Mouse (Mus musculus) CH12.LX (cell line): ENCODE results near the gene Srr. TPM values are rescaled to one million over a fixed set of nuclear protein-coding genes. Genes with fewer than 3 reads are reported as not detected.

Experiments
- DNase-seq: peaks from one replicate; pipeline ENCODE4 v3.0.0-alpha.2; 2013; ENCODE audit errors: extremely low read depth
- H3K27ac ChIP-seq: 2 replicates; pipeline ENCODE4 v1.5.1; 2012; ENCODE audit warnings: low read depth, mild to moderate bottlenecking, control low read depth, moderate library complexity; ENCODE audit not compliant: insufficient read depth
- H3K27me3 ChIP-seq: replicated peaks from 2 replicates; pipeline ENCODE3; 2012; ENCODE audit warnings: inconsistent platforms
- H3K36me3 ChIP-seq, 2 experiments: replicated peaks in 1 of 2; 2 replicates each; pipeline versions ENCODE3 to v1.6.1; 2012; ENCODE audit warnings: inconsistent platforms in 1 of 2, low read length in 1 of 2, mild to moderate bottlenecking in 1 of 2, mixed read lengths in 1 of 2, moderate library complexity in 1 of 2; ENCODE audit not compliant: control insufficient read depth in 1 of 2, insufficient read depth in 1 of 2
- H3K4me1 ChIP-seq, 2 experiments: 2 replicates each; pipeline ENCODE4 v1.6.1; 2012; ENCODE audit warnings: inconsistent platforms in 1 of 2, moderate library complexity in 1 of 2; ENCODE audit not compliant: insufficient read depth in 2 of 2, control insufficient read depth in 1 of 2
- H3K4me2 ChIP-seq: 2 replicates; pipeline ENCODE4 v1.6.1; 2012; ENCODE audit warnings: low read depth, mild to moderate bottlenecking, control low read depth; ENCODE audit not compliant: poor library complexity, insufficient read depth, severe bottlenecking
- H3K4me3 ChIP-seq, 3 experiments: fragments of 150-350 bp in 1 of 3; sonication (generic) in 1 of 3; replicated peaks in 1 of 3; 2 replicates each; pipeline versions ENCODE3 to v1.5.1; 2011 to 2012; ENCODE audit warnings: low read depth in 2 of 3, low read length in 2 of 3, mild to moderate bottlenecking in 2 of 3, moderate library complexity in 2 of 3, control low read depth in 1 of 3, improper control_type of control experiment in 1 of 3, inconsistent platforms in 1 of 3, mixed read lengths in 1 of 3; ENCODE audit not compliant: poor library complexity in 1 of 3
- H3K79me2 ChIP-seq: replicated peaks from 2 replicates; pipeline ENCODE4 v1.6.1; 2012; ENCODE audit warnings: mild to moderate bottlenecking, moderate library complexity; ENCODE audit not compliant: control insufficient read depth, poor library complexity, insufficient read depth, severe bottlenecking; ENCODE audit errors: extremely low read depth
- H3K9ac ChIP-seq: 2 replicates; pipeline ENCODE4 v1.6.1; 2012; ENCODE audit warnings: low read depth, mild to moderate bottlenecking, control low read depth, moderate library complexity; ENCODE audit not compliant: insufficient read depth
- H3K9me3 ChIP-seq: replicated peaks from 2 replicates; pipeline ENCODE3; 2012; ENCODE audit warnings: low read length, inconsistent platforms, mixed read lengths
- BHLHE40 ChIP-seq: IDR thresholded peaks from 2 replicates; pipeline ENCODE4 v1.6.1; 2011; ENCODE audit warnings: mild to moderate bottlenecking, low read depth, low read length, improper control_type of control experiment
- CHD2 ChIP-seq: IDR thresholded peaks from 2 replicates; pipeline ENCODE4 v1.6.1; 2011; ENCODE audit warnings: low read length, improper control_type of control experiment
- CTCF ChIP-seq, 2 experiments: IDR thresholded peaks in 1 of 2; conservative IDR thresholded peaks in 1 of 2; 2 replicates each; pipeline ENCODE4 v1.5.1; 2011 to 2012; ENCODE audit warnings: low read depth in 2 of 2, low read length in 2 of 2, improper control_type of control experiment in 1 of 2, inconsistent platforms in 1 of 2, mild to moderate bottlenecking in 1 of 2, moderate library complexity in 1 of 2
- ELF1 ChIP-seq: IDR thresholded peaks from 2 replicates; pipeline ENCODE4 v1.6.1; 2014; ENCODE audit warnings: low read depth, mild to moderate bottlenecking, inconsistent platforms, low read length, improper control_type of control experiment
- EP300 ChIP-seq: IDR thresholded peaks from 2 replicates; pipeline ENCODE4 v1.6.1; 2011; ENCODE audit warnings: low read length, improper control_type of control experiment
- ETS1 ChIP-seq: conservative IDR thresholded peaks from 2 replicates; pipeline ENCODE4 v1.6.1; 2012; ENCODE audit warnings: low read depth, mild to moderate bottlenecking, inconsistent platforms, low read length, improper control_type of control experiment, moderate library complexity
- GABPA ChIP-seq: IDR thresholded peaks from 2 replicates; pipeline ENCODE4 v1.6.1; 2012; ENCODE audit warnings: low read depth, low read length, improper control_type of control experiment, inconsistent platforms; ENCODE audit not compliant: insufficient replicate concordance
- HCFC1 ChIP-seq: IDR thresholded peaks from 2 replicates; pipeline ENCODE4 v1.6.1; 2012; ENCODE audit warnings: low read depth, mild to moderate bottlenecking, inconsistent platforms, low read length, improper control_type of control experiment
- IRF4 ChIP-seq: IDR thresholded peaks from 2 replicates; pipeline ENCODE4 v1.6.1; 2014; ENCODE audit warnings: low read depth, mild to moderate bottlenecking, inconsistent platforms, low read length, improper control_type of control experiment
- JUN ChIP-seq: IDR thresholded peaks from 2 replicates; pipeline ENCODE4 v1.6.1; 2011; ENCODE audit warnings: low read depth, mild to moderate bottlenecking, low read length, improper control_type of control experiment, moderate library complexity; ENCODE audit not compliant: insufficient read depth
- JUND ChIP-seq: conservative IDR thresholded peaks from 2 replicates; pipeline ENCODE4 v1.6.1; 2011; ENCODE audit warnings: low read depth, low read length, improper control_type of control experiment
- KAT2A ChIP-seq: IDR thresholded peaks from 2 replicates; pipeline ENCODE4 v1.6.1; 2012; ENCODE audit warnings: low read length, improper control_type of control experiment, inconsistent platforms; ENCODE audit not compliant: insufficient replicate concordance
- MXI1 ChIP-seq: IDR thresholded peaks from 2 replicates; pipeline ENCODE4 v1.6.1; 2011; ENCODE audit warnings: mild to moderate bottlenecking, low read depth, low read length, improper control_type of control experiment
- MYC ChIP-seq: IDR thresholded peaks from 2 replicates; pipeline ENCODE4 v1.6.1; 2011; ENCODE audit warnings: low read depth, mild to moderate bottlenecking, improper control_type of control experiment, low read length
- NRF1 ChIP-seq: IDR thresholded peaks from 2 replicates; pipeline ENCODE4 v1.6.1; 2014; ENCODE audit warnings: low read depth, mild to moderate bottlenecking, inconsistent platforms, low read length, improper control_type of control experiment, moderate library complexity
- POLR2AphosphoS2 ChIP-seq: IDR thresholded peaks from 2 replicates; pipeline ENCODE4 v1.6.1; 2011; ENCODE audit warnings: low read depth, low read length, improper control_type of control experiment
- RCOR1 ChIP-seq: conservative IDR thresholded peaks from 2 replicates; pipeline ENCODE4 v1.6.1; 2012; ENCODE audit warnings: low read depth, mild to moderate bottlenecking, inconsistent platforms, low read length, improper control_type of control experiment
- SMC3 ChIP-seq: IDR thresholded peaks from 2 replicates; pipeline ENCODE4 v1.6.1; 2011; ENCODE audit warnings: low read depth, low read length, improper control_type of control experiment
- TBP ChIP-seq: conservative IDR thresholded peaks from 2 replicates; pipeline ENCODE4 v1.6.1; 2011; ENCODE audit warnings: low read depth, low read length, improper control_type of control experiment
- USF1 ChIP-seq: IDR thresholded peaks from 2 replicates; pipeline ENCODE4 v1.6.1; 2014; ENCODE audit warnings: low read depth, mild to moderate bottlenecking, inconsistent platforms, low read length, improper control_type of control experiment
- ZC3H11A ChIP-seq: IDR thresholded peaks from 2 replicates; pipeline ENCODE4 v1.6.1; 2012; ENCODE audit warnings: low read depth, mild to moderate bottlenecking, inconsistent platforms, low read length, improper control_type of control experiment
- ZMIZ1 ChIP-seq: IDR thresholded peaks from 2 replicates; pipeline ENCODE4 v1.6.1; 2012; ENCODE audit warnings: low read depth, mild to moderate bottlenecking, inconsistent platforms, low read length, improper control_type of control experiment
- ZNF384 ChIP-seq: IDR thresholded peaks from 2 replicates; pipeline ENCODE4 v1.6.1; 2012; ENCODE audit warnings: low read depth, low read length, improper control_type of control experiment, inconsistent platforms
- dilution Hi-C: fragments of 300-500 bp; cut with MboI; formaldehyde crosslinking; loops from 2 replicates; pipeline ENCODE4 v1.14.3; 2020; ENCODE audit warnings: low sequenced_read_pairs; ENCODE audit not compliant: extremely low pct_unique_long_range_greater_than_20kb, extremely low pct_ligation_motif_present
- in situ Hi-C: fragments of 300-500 bp; cut with MboI; formaldehyde crosslinking; loops from 3 replicates; pipeline ENCODE4 v1.14.3; 2019; ENCODE audit warnings: low sequenced_read_pairs, low pct_ligation_motif_present, low pct_unique_long_range_greater_than_20kb, mixed read lengths
- polyA plus RNA-seq: library from polyadenylated mRNA; unstranded; fragments of >175 nt; gene quantifications from 2 replicates; pipeline ENCODE4 v1.2.1, GENCODE M21; 2012; ENCODE audit warnings: low read depth; ENCODE audit not compliant: insufficient read length
- total RNA-seq, 2 experiments: library from RNA; depleted of rRNA; stranded (reverse); fragments of 300-350 nt in 1 of 2; fragments of >200 nt in 1 of 2; gene quantifications; 2 replicates each; pipeline ENCODE4 v1.2.3; 2012 to 2014

Srr gene
- total and polyA plus RNA-seq, 3 experiments: 5.7 to 5.9 (median 5.7) TPM

- no peak overlapping the region for H3K4me3 ChIP-seq
- dilution Hi-C loops: no loop called here
- no peak overlapping the region for H3K4me2 ChIP-seq
- no peak overlapping the region for H3K9ac ChIP-seq
- DNase-seq: no peak
- H3K9me3 ChIP-seq: no peaks in the 10 kb centered on the region
- H3K27ac ChIP-seq: no peak overlapping the region
- peaks cover 44% of the 10 kb centered on the region for H3K79me2 ChIP-seq
- peaks cover 0 to 22% of the 10 kb centered on the region in 2 experiments; a peak in 2 of 4 replicates for H3K4me1 ChIP-seq
- in situ Hi-C loops: no loop called here
- TF ChIP-seq POLR2AphosphoS2 (no peak), GABPA (no peak), ETS1 (no peak), BHLHE40 (no peak), CTCF (conservative IDR thresholded peaks at IDR 0.05 in 1 of 2, IDR thresholded peaks at IDR 0.05 in 1 of 2; ENCODE audit: low read depth in 2 of 2, low read length in 2 of 2) (no peak)
- H3K36me3 ChIP-seq: peaks cover 25 to 49% of the 10 kb centered on the region in 2 experiments
- H3K27me3 ChIP-seq: no peaks in the 10 kb centered on the region
Observed at GRCm38 (mm10) chr11:74929111-74929510, 3.4 kb upstream of the Srr start.

- H3K9ac ChIP-seq: peak overlapping the region; percentile 98; the same call in 1 of the 2 replicates
Observed at GRCm38 (mm10) chr11:74927236-74927725, 1.5 kb upstream of the Srr start.

GRCm38 (mm10) chr11:74926388-74927005 lies 749 bp upstream of the Srr start:
- dilution Hi-C loops: no loop called here
- H3K79me2 ChIP-seq: peaks cover 47% of the 10 kb centered on the region
- DNase-seq: peak; percentile 77
- H3K9ac ChIP-seq: peak overlapping the region; percentile 98
- H3K27ac ChIP-seq: peak overlapping the region; percentile 96
- no peaks in the 10 kb centered on the region for H3K27me3 ChIP-seq
- TF ChIP-seq ETS1 (peak; percentile 41), CTCF (conservative IDR thresholded peaks at IDR 0.05 in 1 of 2, IDR thresholded peaks at IDR 0.05 in 1 of 2; ENCODE audit: low read depth in 2 of 2, low read length in 2 of 2) (no peak), SMC3 (no peak), HCFC1 (no peak), EP300 (peak; percentile 70), IRF4 (0 out of 2 replicates have a peak, but pooled peaks have one; percentile 48), JUN (peak; percentile 94), USF1 (no peak), ELF1 (no peak), TBP (0 out of 2 replicates have a peak, but pooled peaks have one; percentile 32), ZC3H11A (no peak), NRF1 (no peak), JUND (peak; percentile 97), RCOR1 (no peak), ZNF384 (no peak), GABPA (no peak), MXI1 (no peak), ZMIZ1 (no peak), MYC (no peak), KAT2A (no peak)
- H3K36me3 ChIP-seq: peaks cover 11 to 36% of the 10 kb centered on the region in 2 experiments
- peaks cover 0 to 24% of the 10 kb centered on the region in 2 experiments; a peak in 2 of 4 replicates for H3K4me1 ChIP-seq
- peak overlapping the region; percentile 99 for H3K4me2 ChIP-seq
- H3K9me3 ChIP-seq: no peaks in the 10 kb centered on the region
- in situ Hi-C loops: no loop called here
- peak overlapping the region; percentile 78 to 95 (median 93) for H3K4me3 ChIP-seq

More at GRCm38 (mm10) chr11:74927236-74927725, 1.5 kb upstream of the Srr start:
- no peaks in the 10 kb centered on the region for H3K9me3 ChIP-seq
- dilution Hi-C loops: no loop called here
- H3K4me2 ChIP-seq: peak overlapping the region; percentile 99; the same call in 1 of the 2 replicates
- H3K4me1 ChIP-seq: peaks cover 0 to 24% of the 10 kb centered on the region in 2 experiments; a peak in 2 of 4 replicates
- TF ChIP-seq ELF1 (no peak), CHD2 (no peak)
- in situ Hi-C loops: no loop called here
- H3K79me2 ChIP-seq: peaks cover 47% of the 10 kb centered on the region
- no peaks in the 10 kb centered on the region for H3K27me3 ChIP-seq
- peak overlapping the region in 2 of 3 experiments; percentile 93 to 95 for H3K4me3 ChIP-seq
- no peak overlapping the region for H3K27ac ChIP-seq
- peaks cover 12 to 37% of the 10 kb centered on the region in 2 experiments for H3K36me3 ChIP-seq
- no peak for DNase-seq
